Mouse (Mus musculus) midbrain, embryonic 11.5 days (tissue): Measurements from ENCODE around the gene Bcl2l2. TPM values are rescaled to one million over a fixed set of nuclear protein-coding genes. Genes with fewer than 3 reads are reported as not detected.

ENCODE experiments used
- polyA plus RNA-seq: library from polyadenylated mRNA; unstranded; fragments of >200 nt; fragmentation: Nextera tagmentation; extraction: Ambion mirVana; gene quantifications from 2 replicates; pipeline ENCODE4 v1.2.1, GENCODE M21; 2014

Gene Bcl2l2
- polyA plus RNA-seq, 1 experiment from 2014 or later, result 3.3 TPM

Other genes with a start within 250 kb of the Bcl2l2 start
- gene Gm17606, start 242.4 kb upstream of the Bcl2l2 start, polyA plus RNA-seq, result not detected in 2 replicates
- 5.8 and 6.9 TPM in 2 replicates for gene Cdh24, start 242.0 kb upstream of the Bcl2l2 start, polyA plus RNA-seq
- gene 1700123O20Rik, start 197.2 kb upstream of the Bcl2l2 start, polyA plus RNA-seq, result 95.7 and 96.7 TPM in 2 replicates
- 139 and 145 TPM in 2 replicates for gene Acin1, start 196.4 kb upstream of the Bcl2l2 start, polyA plus RNA-seq
- gene Gm29776, start 184.5 kb upstream of the Bcl2l2 start, polyA plus RNA-seq, result 0.11 and 0.22 TPM in 2 replicates
- gene Cebpe, start 171.2 kb upstream of the Bcl2l2 start, polyA plus RNA-seq, result 0.12 TPM in 1 of 2 replicates, not detected in the other
- gene Slc7a8, start 101.4 kb upstream of the Bcl2l2 start, polyA plus RNA-seq, result 2.8 and 3.0 TPM in 2 replicates
- gene Rnf212b, start 69.2 kb upstream of the Bcl2l2 start, polyA plus RNA-seq, result not detected in 2 replicates
- 13.2 and 19.9 TPM in 2 replicates for gene Homez, start 12.4 kb upstream of the Bcl2l2 start, polyA plus RNA-seq
- gene Ppp1r3e, start 5.8 kb upstream of the Bcl2l2 start, polyA plus RNA-seq, result 0.23 and 0.68 TPM in 2 replicates
- not detected in 2 replicates for gene Gm20521, start 64 bp downstream of the Bcl2l2 start, polyA plus RNA-seq
- gene Pabpn1, start 9.1 kb downstream of the Bcl2l2 start, polyA plus RNA-seq, result 166 and 173 TPM in 2 replicates
- 35.4 and 36.0 TPM in 2 replicates for gene Slc22a17, start 29.8 kb downstream of the Bcl2l2 start, polyA plus RNA-seq
- 24.4 and 27.6 TPM in 2 replicates for gene Efs, start 42.7 kb downstream of the Bcl2l2 start, polyA plus RNA-seq
- not detected in 2 replicates for gene Il25, start 49.3 kb downstream of the Bcl2l2 start, polyA plus RNA-seq
- gene Cmtm5, start 52.9 kb downstream of the Bcl2l2 start, polyA plus RNA-seq, result 0.19 and 0.71 TPM in 2 replicates
- 0.51 TPM in 1 of 2 replicates, not detected in the other for gene Myh6, start 83.5 kb downstream of the Bcl2l2 start, polyA plus RNA-seq
- not detected in 2 replicates for gene Gm17428, start 93.6 kb downstream of the Bcl2l2 start, polyA plus RNA-seq
- gene Myh7, start 111.2 kb downstream of the Bcl2l2 start, polyA plus RNA-seq, result 0.52 and 1.1 TPM in 2 replicates
- gene Ngdn, start 132.1 kb downstream of the Bcl2l2 start, polyA plus RNA-seq, result 85.0 and 85.9 TPM in 2 replicates
- 11.3 and 11.5 TPM in 2 replicates for gene Zfhx2, start 208.9 kb downstream of the Bcl2l2 start, polyA plus RNA-seq
- gene Thtpa, start 211.4 kb downstream of the Bcl2l2 start, polyA plus RNA-seq, result 22.0 and 22.7 TPM in 2 replicates
- 9.5 and 10.1 TPM in 2 replicates for gene Ap1g2, start 223.2 kb downstream of the Bcl2l2 start, polyA plus RNA-seq
- gene Jph4, start 233.6 kb downstream of the Bcl2l2 start, polyA plus RNA-seq, result 2.2 and 2.8 TPM in 2 replicates